Mouse (Mus musculus) cortical plate, adult 2 months (tissue): ENCODE measurements at regions not wholly inside any gene's neighbourhood (a gene's known extent, or its start where the extent isn't known, plus 50 kb on each side); places are given as distances from the start of the nearest gene placed in this dataset.
A peak's percentile ranks its signal among the peaks of the same experiment; 100 is the strongest.

Experiments
- H3K27ac ChIP-seq: fragments of 200-500 bp; 2 replicates; pipeline ENCODE4 v1.5.1; 2012; ENCODE audit warnings: low read length, control low read depth, inconsistent platforms; ENCODE audit not compliant: insufficient read depth
- H3K4me1 ChIP-seq: fragments of 200-500 bp; 2 replicates; pipeline ENCODE4 v1.6.1; 2011; ENCODE audit warnings: low read length; ENCODE audit not compliant: control insufficient read depth, insufficient read depth
- H3K4me3 ChIP-seq: fragments of 200-500 bp; 2 replicates; pipeline ENCODE4 v1.5.1; 2011; ENCODE audit warnings: mild to moderate bottlenecking, low read length, control low read depth; ENCODE audit not compliant: insufficient read depth
- CTCF ChIP-seq: fragments of 200-500 bp; IDR thresholded peaks from 2 replicates; pipeline ENCODE4 v1.5.1; 2011; ENCODE audit warnings: mild to moderate bottlenecking, control low read depth, low read length; ENCODE audit not compliant: insufficient read depth; ENCODE audit errors: extremely low read depth
- POLR2A ChIP-seq: fragments of 200-500 bp; IDR thresholded peaks from 2 replicates; pipeline ENCODE4 v1.6.1; 2011; ENCODE audit warnings: mild to moderate bottlenecking, low read length, control low read depth; ENCODE audit not compliant: insufficient read depth; ENCODE audit errors: extremely low read depth

DNA sequence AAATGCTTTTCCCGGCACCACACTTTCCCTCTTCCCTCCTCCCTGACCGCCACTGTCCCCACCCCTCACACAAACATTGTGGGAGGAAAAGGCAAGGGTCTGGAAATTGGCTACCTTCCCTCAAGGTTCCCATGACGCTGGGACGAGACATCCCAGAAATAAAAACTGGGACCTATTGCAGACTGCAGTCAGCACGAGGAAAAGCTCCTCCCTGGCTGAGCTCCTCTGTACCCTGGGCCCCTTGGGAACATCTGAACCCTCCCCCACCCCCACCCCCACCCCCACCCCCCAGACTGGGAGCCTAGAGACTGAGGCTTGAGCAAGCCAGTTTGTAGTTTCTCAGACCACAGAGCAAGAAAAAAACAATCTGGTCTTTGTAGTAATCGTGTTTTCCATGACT, 89.5 kb upstream of the Syt13 start:
- TF ChIP-seq CTCF = no peak
- TF ChIP-seq POLR2A = no peak
- Histone ChIP-seq H3K27ac (no peak overlapping the region), H3K4me1 (no peaks in the 10 kb centered on the region; the same call in 1 of the 2 replicates), H3K4me3 (no peak overlapping the region)

DNA sequence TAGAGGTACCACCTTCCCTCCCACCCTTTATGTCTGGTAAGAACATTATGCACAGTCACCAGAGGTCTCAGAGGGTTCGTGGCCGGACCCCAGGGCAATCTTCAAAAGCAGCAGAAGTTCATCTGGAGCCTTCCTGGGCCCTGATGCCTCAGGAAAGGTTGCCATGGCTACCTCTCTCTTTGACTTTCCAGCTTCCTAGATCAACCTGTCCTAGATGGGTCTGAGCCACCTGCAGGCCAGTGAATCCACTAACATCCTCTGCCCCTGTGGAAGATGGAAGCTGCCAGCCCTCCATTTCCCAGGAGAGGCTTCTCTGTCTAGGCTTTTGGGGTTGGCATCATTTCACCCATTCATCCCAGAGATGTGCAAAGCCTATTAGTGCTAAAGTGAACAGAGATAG, 84.8 kb upstream of the Syt13 start:
- Histone ChIP-seq H3K4me1 (no peaks in the 10 kb centered on the region), H3K27ac (no peak overlapping the region), H3K4me3 (no peak overlapping the region)
- TF ChIP-seq POLR2A (no peak), CTCF (no peak)

GRCm38 (mm10) chr2:92831784-92832183, 83.1 kb upstream of the Syt13 start:
- peaks cover 2% of the 10 kb centered on the region for H3K4me1 ChIP-seq
- TF ChIP-seq POLR2A (no peak), CTCF (no peak)

GRCm38 (mm10) chr2:92836203-92836602, 78.7 kb upstream of the Syt13 start:
- TF ChIP-seq POLR2A = no peak
- no peak for TF ChIP-seq CTCF
- Histone ChIP-seq H3K27ac (no peak overlapping the region), H3K4me3 (no peak overlapping the region), H3K4me1 (peaks cover 2% of the 10 kb centered on the region)

More at GRCm38 (mm10) chr2:92831784-92832183, 83.1 kb upstream of the Syt13 start:
- Histone ChIP-seq H3K27ac (no peak overlapping the region), H3K4me3 (no peak overlapping the region)

- Histone ChIP-seq H3K4me3 (no peak overlapping the region), H3K4me1 (peaks cover 2% of the 10 kb centered on the region), H3K27ac (no peak overlapping the region)
- TF ChIP-seq CTCF (no peak), POLR2A (no peak)
Observed at GRCm38 (mm10) chr2:92838012-92838411, 76.9 kb upstream of the Syt13 start.

- TF ChIP-seq CTCF = peak; percentile 94
- no peak for TF ChIP-seq POLR2A
- Histone ChIP-seq H3K27ac (no peak overlapping the region), H3K4me3 (no peak overlapping the region), H3K4me1 (peaks cover 5% of the 10 kb centered on the region)
Observed at GRCm38 (mm10) chr2:92840009-92840408, 74.9 kb upstream of the Syt13 start.

DNA sequence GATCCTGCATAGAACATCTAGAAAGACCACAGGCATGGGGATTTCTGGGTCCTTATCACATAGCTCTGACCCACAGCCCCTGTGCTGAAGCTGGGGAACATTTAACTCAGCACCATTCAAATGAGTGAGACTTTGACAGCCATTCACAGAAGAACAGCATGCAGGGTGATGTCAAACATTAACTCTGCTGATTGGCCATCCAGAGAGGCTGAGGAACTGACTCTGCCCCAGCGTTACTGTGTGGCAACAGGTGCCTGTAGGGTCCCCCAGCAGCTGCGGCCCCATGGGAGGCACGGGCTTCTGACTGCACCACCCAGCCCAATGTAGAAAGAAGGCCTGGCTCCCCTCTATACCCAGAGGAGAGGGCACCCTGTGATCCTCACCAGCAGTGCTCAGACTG, 73.3 kb upstream of the Syt13 start:
- Histone ChIP-seq H3K4me3 (no peak overlapping the region), H3K27ac (no peak overlapping the region), H3K4me1 (peaks cover 2% of the 10 kb centered on the region; the same call in 1 of the 2 replicates)
- TF ChIP-seq POLR2A (no peak), CTCF (no peak)

DNA sequence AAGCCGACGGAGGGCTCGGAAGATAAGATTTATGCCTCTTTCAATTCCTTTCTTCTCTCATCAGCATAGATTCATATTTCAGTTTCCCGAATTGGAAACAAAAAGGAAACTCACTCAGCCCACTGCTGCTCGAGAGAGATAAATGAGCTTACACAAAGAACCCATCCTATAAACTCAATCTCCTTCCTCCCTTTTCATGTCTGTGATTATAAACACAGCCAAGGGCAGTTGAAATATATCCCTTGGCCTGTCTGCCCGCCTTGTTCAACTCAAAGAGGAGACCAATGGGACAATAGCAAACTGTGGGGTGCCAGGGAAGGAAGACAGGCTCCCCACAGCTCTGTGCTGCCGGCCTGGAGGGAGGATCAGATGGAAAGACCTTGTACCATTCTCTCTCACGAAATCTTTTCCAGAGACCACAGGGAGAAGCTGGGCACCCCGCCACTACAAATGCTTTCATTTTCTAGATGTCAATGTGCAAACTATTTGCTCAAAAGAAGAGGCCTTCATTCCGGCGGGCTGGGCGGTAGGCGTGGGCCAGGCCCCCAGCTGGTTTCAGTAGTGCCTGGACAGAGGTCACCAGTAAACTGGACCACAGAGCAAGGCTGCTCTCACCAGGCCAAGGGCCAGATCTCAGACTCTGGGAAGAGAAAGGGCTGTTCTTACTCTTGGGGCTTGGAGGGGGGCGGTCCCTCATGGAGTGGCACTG, 69.7 kb upstream of the Syt13 start:
- Histone ChIP-seq H3K27ac (no peak overlapping the region; the same call in 1 of the 2 replicates), H3K4me1 (peaks cover 2% of the 10 kb centered on the region; the same call in 1 of the 2 replicates), H3K4me3 (no peak overlapping the region)
- TF ChIP-seq POLR2A (no peak), CTCF (no peak)

- TF ChIP-seq POLR2A = no peak
- TF ChIP-seq CTCF = no peak
- Histone ChIP-seq H3K27ac (no peak overlapping the region), H3K4me3 (no peak overlapping the region), H3K4me1 (peaks cover 2% of the 10 kb centered on the region; the same call in 1 of the 2 replicates)
Observed at GRCm38 (mm10) chr2:92848962-92849361, 65.9 kb upstream of the Syt13 start.

- Histone ChIP-seq H3K4me1 (no peaks in the 10 kb centered on the region), H3K27ac (no peak overlapping the region), H3K4me3 (no peak overlapping the region)
- TF ChIP-seq CTCF = no peak
- no peak for TF ChIP-seq POLR2A
Observed at GRCm38 (mm10) chr2:92851336-92851735, 63.6 kb upstream of the Syt13 start.
